Mouse (Mus musculus): ENCODE data around the gene Auts2. TPM values are rescaled to one million over a fixed set of nuclear protein-coding genes. Genes with fewer than 3 reads are reported as not detected.

The Auts2 gene
- polyA plus RNA-seq, 1 experiment from 2014 or later, result 32.6 TPM

- Histone ChIP-seq H3K27me3 (ENCODE audit: control insufficient read depth, insufficient read depth, low read length) (no peaks in the 10 kb centered on the region), H3K4me2 (replicated peaks; ENCODE audit: low read depth, low read length) (no peak overlapping the region), H3K4me3 (ENCODE audit: low read length) (no peak overlapping the region), H3K36me3 (ENCODE audit: control insufficient read depth, insufficient read depth, low read length) (no peaks in the 10 kb centered on the region), H3K9me3 (ENCODE audit: control insufficient read depth, low read length) (no peaks in the 10 kb centered on the region), H3K27ac (ENCODE audit: low read depth, low read length) (no peak overlapping the region), H3K9ac (ENCODE audit: low read depth, low read length) (no peak overlapping the region), H3K4me1 (ENCODE audit: control insufficient read depth, insufficient read depth, low read length) (no peaks in the 10 kb centered on the region)
- ATAC-seq (ENCODE audit: low FRiP score, low TSS enrichment), result no peak
- 82% methylated on average over 4 of the region's 4 CpGs for WGBS
These were observed 670.0 kb downstream of the Auts2 start for GRCm38 (mm10) chr5:131873116-131873515.

- H3K4me1 ChIP-seq (ENCODE audit: control insufficient read depth, insufficient read depth, low read length), result no peaks in the 10 kb centered on the region
These were observed 673.2 kb downstream of the Auts2 start for GRCm38 (mm10) chr5:131869711-131870499.

GRCm38 (mm10) chr5:131865200-131865599, 677.9 kb downstream of the Auts2 start:
- Histone ChIP-seq H3K9ac (ENCODE audit: low read depth, low read length) (no peak overlapping the region), H3K27ac (ENCODE audit: low read depth, low read length) (no peak overlapping the region), H3K9me3 (ENCODE audit: control insufficient read depth, low read length) (no peaks in the 10 kb centered on the region), H3K27me3 (ENCODE audit: control insufficient read depth, insufficient read depth, low read length) (no peaks in the 10 kb centered on the region), H3K4me2 (replicated peaks; ENCODE audit: low read depth, low read length) (no peak overlapping the region), H3K36me3 (ENCODE audit: control insufficient read depth, insufficient read depth, low read length) (no peaks in the 10 kb centered on the region), H3K4me3 (ENCODE audit: low read length) (no peak overlapping the region), H3K4me1 (ENCODE audit: control insufficient read depth, insufficient read depth, low read length) (no peaks in the 10 kb centered on the region)
- 61% methylated on average over 5 of the region's 5 CpGs for WGBS
- no peak for ATAC-seq (ENCODE audit: low FRiP score, low TSS enrichment)

More at GRCm38 (mm10) chr5:131869711-131870499, 673.2 kb downstream of the Auts2 start:
- Histone ChIP-seq H3K9me3 (ENCODE audit: control insufficient read depth, low read length) (no peaks in the 10 kb centered on the region), H3K4me3 (ENCODE audit: low read length) (no peak overlapping the region), H3K4me2 (replicated peaks; ENCODE audit: low read depth, low read length) (no peak overlapping the region), H3K36me3 (ENCODE audit: control insufficient read depth, insufficient read depth, low read length) (no peaks in the 10 kb centered on the region), H3K27ac (ENCODE audit: low read depth, low read length) (no peak overlapping the region), H3K9ac (ENCODE audit: low read depth, low read length) (no peak overlapping the region), H3K27me3 (ENCODE audit: control insufficient read depth, insufficient read depth, low read length) (no peaks in the 10 kb centered on the region)
- WGBS, result 93% methylated on average over 11 of the region's 11 CpGs
- ATAC-seq (ENCODE audit: low FRiP score, low TSS enrichment), result no peak

- Histone ChIP-seq H3K4me3 (ENCODE audit: low read length) (no peak overlapping the region), H3K36me3 (ENCODE audit: control insufficient read depth, insufficient read depth, low read length) (no peaks in the 10 kb centered on the region), H3K27me3 (ENCODE audit: control insufficient read depth, insufficient read depth, low read length) (no peaks in the 10 kb centered on the region), H3K4me2 (replicated peaks; ENCODE audit: low read depth, low read length) (no peak overlapping the region), H3K4me1 (ENCODE audit: control insufficient read depth, insufficient read depth, low read length) (peaks cover 9% of the 10 kb centered on the region), H3K27ac (ENCODE audit: low read depth, low read length) (no peak overlapping the region), H3K9me3 (ENCODE audit: control insufficient read depth, low read length) (no peaks in the 10 kb centered on the region), H3K9ac (ENCODE audit: low read depth, low read length) (no peak overlapping the region)
- no peak for ATAC-seq (ENCODE audit: low FRiP score, low TSS enrichment)
- 90% methylated on average over 5 of the region's 5 CpGs for WGBS
These were observed 685.2 kb downstream of the Auts2 start for GRCm38 (mm10) chr5:131857976-131858375.

GRCm38 (mm10) chr5:131855358-131855757, 687.8 kb downstream of the Auts2 start:
- no peaks in the 10 kb centered on the region for H3K36me3 ChIP-seq (ENCODE audit: control insufficient read depth, insufficient read depth, low read length)
- no peak overlapping the region for H3K4me3 ChIP-seq (ENCODE audit: low read length)
- H3K9me3 ChIP-seq (ENCODE audit: control insufficient read depth, low read length), result no peaks in the 10 kb centered on the region
- H3K27ac ChIP-seq (ENCODE audit: low read depth, low read length), result no peak overlapping the region
- peak; percentile 78 for ATAC-seq (ENCODE audit: low FRiP score, low TSS enrichment)
- H3K27me3 ChIP-seq (ENCODE audit: control insufficient read depth, insufficient read depth, low read length), result no peaks in the 10 kb centered on the region
- H3K4me1 ChIP-seq (ENCODE audit: control insufficient read depth, insufficient read depth, low read length), result peaks cover 25% of the 10 kb centered on the region
- H3K4me2 ChIP-seq (replicated peaks; ENCODE audit: low read depth, low read length), result peak overlapping the region; percentile 6; the same call in 1 of the 2 replicates
- WGBS, result 2% methylated on average over 8 of the region's 8 CpGs
- H3K9ac ChIP-seq (ENCODE audit: low read depth, low read length), result peak overlapping the region; percentile 3; the same call in 1 of the 2 replicates

GRCm38 (mm10) chr5:131851597-131852453, 691.3 kb downstream of the Auts2 start:
- Histone ChIP-seq H3K27ac (ENCODE audit: low read depth, low read length) (no peak overlapping the region), H3K36me3 (ENCODE audit: control insufficient read depth, insufficient read depth, low read length) (no peaks in the 10 kb centered on the region), H3K4me1 (ENCODE audit: control insufficient read depth, insufficient read depth, low read length) (peaks cover 26% of the 10 kb centered on the region), H3K4me3 (ENCODE audit: low read length) (no peak overlapping the region), H3K9ac (ENCODE audit: low read depth, low read length) (0 out of 2 replicates have a peak overlapping the region, but pooled peaks have one; percentile 7), H3K27me3 (ENCODE audit: control insufficient read depth, insufficient read depth, low read length) (no peaks in the 10 kb centered on the region), H3K9me3 (ENCODE audit: control insufficient read depth, low read length) (no peaks in the 10 kb centered on the region), H3K4me2 (replicated peaks; ENCODE audit: low read depth, low read length) (peak overlapping the region; percentile 25; the same call in 1 of the 2 replicates)
- 13% methylated on average over 20 of the region's 20 CpGs for WGBS
- peak; percentile 47; the same call in 1 of the 2 replicates for ATAC-seq (ENCODE audit: low FRiP score, low TSS enrichment)

GRCm38 (mm10) chr5:131850632-131851335, 692.4 kb downstream of the Auts2 start:
- no peak overlapping the region for H3K9ac ChIP-seq (ENCODE audit: low read depth, low read length)
- 50% methylated on average over 8 of the region's 8 CpGs for WGBS
- no peaks in the 10 kb centered on the region for H3K9me3 ChIP-seq (ENCODE audit: control insufficient read depth, low read length)
- no peaks in the 10 kb centered on the region for H3K36me3 ChIP-seq (ENCODE audit: control insufficient read depth, insufficient read depth, low read length)
- ATAC-seq (ENCODE audit: low FRiP score, low TSS enrichment), result no peak
- H3K27me3 ChIP-seq (ENCODE audit: control insufficient read depth, insufficient read depth, low read length), result no peaks in the 10 kb centered on the region
- no peak overlapping the region for H3K4me3 ChIP-seq (ENCODE audit: low read length)
- no peak overlapping the region for H3K27ac ChIP-seq (ENCODE audit: low read depth, low read length)
- H3K4me1 ChIP-seq (ENCODE audit: control insufficient read depth, insufficient read depth, low read length), result peaks cover 26% of the 10 kb centered on the region
- no peak overlapping the region for H3K4me2 ChIP-seq (replicated peaks; ENCODE audit: low read depth, low read length)

GRCm38 (mm10) chr5:131849644-131850043, 693.5 kb downstream of the Auts2 start:
- WGBS, result 87% methylated on average over 3 of the region's 3 CpGs
- Histone ChIP-seq H3K27me3 (ENCODE audit: control insufficient read depth, insufficient read depth, low read length) (no peaks in the 10 kb centered on the region), H3K9ac (ENCODE audit: low read depth, low read length) (no peak overlapping the region), H3K27ac (ENCODE audit: low read depth, low read length) (no peak overlapping the region), H3K36me3 (ENCODE audit: control insufficient read depth, insufficient read depth, low read length) (no peaks in the 10 kb centered on the region), H3K4me3 (ENCODE audit: low read length) (no peak overlapping the region), H3K4me2 (replicated peaks; ENCODE audit: low read depth, low read length) (no peak overlapping the region), H3K9me3 (ENCODE audit: control insufficient read depth, low read length) (no peaks in the 10 kb centered on the region), H3K4me1 (ENCODE audit: control insufficient read depth, insufficient read depth, low read length) (peaks cover 17% of the 10 kb centered on the region; the same call in 1 of the 2 replicates)
- ATAC-seq (ENCODE audit: low FRiP score, low TSS enrichment), result no peak

Data from kidney, embryonic 14.5 days (tissue).